Mouse (Mus musculus): ENCODE data around the gene Mpv17l2.

The Mpv17l2 gene

DNA sequence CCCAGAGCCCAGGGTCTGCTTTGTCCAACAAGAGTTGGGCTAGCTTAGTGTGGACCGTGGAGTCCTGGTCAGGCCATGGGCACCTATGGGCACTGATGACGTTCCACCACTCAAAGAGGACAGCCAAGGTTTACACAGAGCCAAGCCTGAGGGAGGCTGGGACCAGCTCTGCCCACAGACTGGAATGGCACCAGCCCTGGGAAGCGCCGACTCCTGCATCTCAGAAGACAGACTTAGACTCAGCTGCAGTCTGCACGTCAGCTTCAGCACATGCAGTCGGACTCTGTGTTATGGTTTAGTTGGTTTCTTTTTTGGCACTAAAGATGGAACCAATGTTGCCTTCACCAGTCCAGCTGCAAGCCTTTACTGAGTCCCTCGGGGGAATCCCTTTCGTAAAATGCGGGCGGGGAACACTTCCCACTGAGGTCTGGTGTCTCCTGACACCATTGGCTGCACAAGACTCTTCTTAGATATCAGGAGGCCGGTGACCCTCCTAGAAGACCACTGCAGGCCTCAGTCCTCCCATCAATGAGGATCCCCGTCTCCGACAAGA lies 10.5 kb downstream of the Mpv17l2 start:
- no peak for DNase-seq (ENCODE audit: low spot score)

DNA sequence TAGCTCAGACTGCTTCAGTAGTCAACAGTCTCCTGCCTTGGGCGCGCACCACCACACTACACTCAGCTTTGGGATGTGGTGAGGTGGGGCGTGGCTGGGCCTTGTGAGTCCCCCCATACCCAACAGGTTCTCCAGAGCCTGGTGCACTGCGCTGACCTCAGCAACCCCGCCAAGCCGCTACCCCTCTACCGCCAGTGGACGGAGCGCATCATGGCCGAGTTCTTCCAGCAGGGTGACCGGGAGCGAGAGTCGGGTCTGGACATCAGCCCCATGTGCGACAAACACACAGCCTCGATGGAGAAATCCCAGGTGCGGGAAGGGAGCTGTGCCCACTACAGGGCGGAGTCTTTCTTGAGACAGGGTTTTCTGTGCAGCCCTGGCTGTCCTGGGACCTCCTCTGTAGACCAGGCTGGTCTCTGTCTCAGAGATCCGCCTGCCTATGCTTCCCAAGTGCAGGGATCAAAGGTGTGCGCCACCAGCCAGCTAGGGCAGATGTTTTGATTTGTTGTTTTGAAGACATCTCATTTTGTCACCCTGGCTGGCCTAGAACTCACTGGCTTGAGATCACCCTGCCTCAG lies 11.6 kb downstream of the Mpv17l2 start:
- DNase-seq (ENCODE audit: low spot score), result no peak

DNA sequence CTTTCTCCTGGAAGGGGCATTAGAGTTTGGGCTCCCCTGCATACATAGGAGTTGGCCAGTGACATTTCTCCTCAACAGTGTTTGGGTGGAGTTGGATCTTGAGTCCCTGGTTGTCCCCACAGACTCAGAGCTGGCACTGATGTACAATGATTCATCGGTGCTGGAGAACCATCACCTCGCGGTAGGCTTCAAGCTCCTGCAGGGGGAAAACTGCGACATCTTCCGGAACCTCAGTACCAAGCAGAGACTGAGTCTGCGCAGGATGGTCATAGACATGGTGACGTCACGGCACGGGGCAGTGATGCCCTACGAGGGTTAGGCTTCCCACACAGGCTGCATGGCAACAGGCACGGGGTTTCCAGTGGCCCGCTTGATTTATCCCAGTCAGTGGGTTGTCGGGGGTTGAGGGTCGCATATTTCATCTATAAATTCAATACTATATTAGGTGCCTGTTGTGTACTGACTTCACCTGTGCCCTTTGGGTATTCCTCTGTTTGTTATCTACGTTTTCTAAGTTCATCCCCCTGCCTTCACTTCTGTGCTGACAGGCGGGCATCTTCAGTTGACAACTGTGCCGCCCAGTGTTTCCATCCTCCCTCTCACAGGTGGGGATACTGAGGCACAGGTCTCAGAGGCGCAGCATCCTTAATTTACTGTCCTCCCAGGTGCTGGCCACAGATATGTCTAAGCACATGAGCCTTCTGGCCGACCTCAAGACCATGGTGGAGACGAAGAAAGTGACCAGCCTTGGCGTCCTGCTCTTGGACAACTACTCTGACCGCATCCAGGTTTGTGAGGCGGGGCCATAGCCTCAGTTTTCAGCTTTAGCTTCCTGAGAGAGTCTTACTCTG lies 12.3 kb downstream of the Mpv17l2 start:
- no peak for DNase-seq (ENCODE audit: low spot score)

DNA sequence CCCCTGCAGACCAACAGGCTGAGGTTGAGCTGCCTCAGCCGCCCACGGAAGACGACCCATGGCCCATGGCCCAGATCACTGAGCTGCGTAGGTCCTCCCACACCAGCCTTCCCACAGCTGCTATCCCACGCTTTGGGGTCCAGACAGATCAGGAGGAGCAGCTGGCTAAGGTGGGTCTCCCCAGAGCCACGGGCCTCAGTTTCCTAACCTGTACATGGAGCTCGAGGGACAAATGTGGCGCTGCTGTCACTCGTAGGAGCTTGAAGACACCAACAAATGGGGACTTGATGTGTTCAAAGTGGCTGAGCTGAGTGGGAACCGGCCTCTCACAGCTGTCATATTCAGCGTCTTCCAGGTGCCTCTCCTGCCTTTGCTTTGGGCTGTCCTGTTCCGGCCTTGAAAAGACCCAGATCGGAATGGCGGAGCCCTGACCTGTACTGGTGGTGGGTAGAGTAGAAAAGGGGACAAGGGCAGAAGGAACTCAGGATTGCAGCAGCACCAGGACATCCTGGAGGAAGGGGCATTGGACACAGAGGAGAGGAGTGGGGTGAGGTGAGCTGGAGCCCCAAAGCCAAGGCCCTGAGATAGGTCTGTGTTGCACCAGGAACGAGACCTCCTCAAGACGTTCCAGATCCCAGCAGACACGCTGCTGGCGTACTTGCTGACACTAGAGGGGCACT lies 13.4 kb downstream of the Mpv17l2 start:
- DNase-seq (ENCODE audit: low spot score), result no peak

- DNase-seq (ENCODE audit: low spot score), result no peak
Measured at GRCm38 (mm10) chr8:70746676-70747075, 14.1 kb downstream of the Mpv17l2 start.

GRCm38 (mm10) chr8:70745691-70746220 lies 15.0 kb downstream of the Mpv17l2 start:
- no peak for DNase-seq (ENCODE audit: low spot score)

GRCm38 (mm10) chr8:70744806-70745205 lies 15.9 kb downstream of the Mpv17l2 start:
- DNase-seq (ENCODE audit: low spot score), result no peak

GRCm38 (mm10) chr8:70743656-70744590 lies 16.8 kb downstream of the Mpv17l2 start:
- DNase-seq (ENCODE audit: low spot score), result peak; percentile 66

DNA sequence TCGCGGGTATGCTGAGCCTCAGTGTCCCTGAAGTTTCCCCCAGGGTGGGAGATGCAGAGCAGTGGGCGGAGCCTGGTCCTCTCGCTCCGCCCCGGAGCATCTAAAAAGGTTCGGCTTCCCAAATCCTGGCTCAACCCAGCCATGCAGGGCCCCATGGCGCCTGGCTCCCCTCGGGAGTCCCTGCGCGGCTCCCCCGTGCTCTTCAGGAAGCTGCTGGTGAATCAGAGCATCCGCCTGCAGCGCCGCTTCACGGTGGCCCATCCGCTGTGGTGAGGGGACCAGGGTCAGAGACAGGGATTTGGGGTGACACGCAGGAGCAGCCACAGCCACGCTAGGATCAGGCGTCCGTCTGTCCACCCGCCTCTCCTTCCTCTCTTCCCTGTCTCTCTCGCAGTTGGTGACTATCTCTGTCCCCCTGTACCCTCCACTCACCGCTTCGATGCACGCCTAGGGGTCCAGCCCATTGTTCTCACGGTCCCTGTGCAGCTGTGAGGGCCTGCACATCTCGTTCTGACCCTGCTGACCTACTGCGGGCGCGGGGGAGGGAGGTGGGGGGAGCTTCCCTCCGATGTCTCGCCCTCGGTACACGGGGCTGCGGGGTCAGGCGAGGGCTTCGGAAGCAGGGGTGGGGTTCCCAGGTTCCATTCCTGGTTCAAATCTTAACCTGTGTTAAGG lies 17.6 kb downstream of the Mpv17l2 start:
- no peak for DNase-seq (ENCODE audit: low spot score)

GRCm38 (mm10) chr8:70742176-70742575 lies 18.6 kb downstream of the Mpv17l2 start:
- no peak for DNase-seq (ENCODE audit: low spot score)

GRCm38 (mm10) chr8:70741661-70742060 lies 19.1 kb downstream of the Mpv17l2 start:
- no peak for DNase-seq (ENCODE audit: low spot score)

DNA sequence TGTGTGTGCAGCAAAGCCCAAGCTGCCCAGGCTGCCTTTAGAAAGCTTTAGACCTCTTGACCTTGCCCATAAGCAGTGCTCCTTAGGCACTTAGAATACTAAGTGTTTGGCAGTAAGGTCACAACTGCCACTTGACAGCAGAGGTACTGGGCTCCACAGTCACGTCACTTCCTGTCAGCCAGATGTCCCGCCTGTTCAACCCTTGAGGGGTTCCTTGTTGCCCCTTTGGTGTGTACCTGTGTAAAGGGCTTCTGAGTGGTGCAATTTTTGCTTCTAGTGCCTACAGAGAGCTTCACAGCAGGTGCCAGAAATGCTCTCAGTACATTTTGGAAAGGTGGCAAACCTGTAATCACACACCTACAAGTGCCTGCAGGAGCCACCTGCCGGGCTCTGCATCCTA lies 22.5 kb downstream of the Mpv17l2 start:
- DNase-seq (ENCODE audit: low spot score), result no peak

DNA sequence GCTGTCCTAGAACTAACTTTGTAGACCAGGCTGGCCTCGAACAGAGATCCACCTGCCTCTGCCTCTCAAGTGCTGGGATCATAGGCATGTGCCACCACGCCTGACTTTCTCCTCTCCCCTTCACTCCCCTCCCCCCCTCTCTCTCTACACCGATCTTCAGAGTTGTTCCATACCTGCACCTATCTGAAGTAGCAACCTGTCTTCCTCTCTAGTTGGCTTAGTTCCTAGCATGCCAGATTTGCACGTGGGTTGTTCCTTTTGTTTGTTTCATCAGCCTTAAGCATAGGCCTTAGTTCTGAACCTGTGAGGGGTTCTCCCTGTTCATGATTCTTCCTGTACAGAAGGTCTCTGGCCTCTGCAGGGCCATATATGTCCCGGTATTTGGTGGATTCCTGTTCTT lies 23.0 kb downstream of the Mpv17l2 start:
- no peak for DNase-seq (ENCODE audit: low spot score)

- DNase-seq (ENCODE audit: low spot score), result no peak
Measured at GRCm38 (mm10) chr8:70730956-70731355, 29.8 kb downstream of the Mpv17l2 start.

GRCm38 (mm10) chr8:70729808-70730475 lies 30.8 kb downstream of the Mpv17l2 start:
- DNase-seq (ENCODE audit: low spot score), result no peak

GRCm38 (mm10) chr8:70726721-70727120 lies 34.0 kb downstream of the Mpv17l2 start:
- no peak for DNase-seq (ENCODE audit: low spot score)

DNA sequence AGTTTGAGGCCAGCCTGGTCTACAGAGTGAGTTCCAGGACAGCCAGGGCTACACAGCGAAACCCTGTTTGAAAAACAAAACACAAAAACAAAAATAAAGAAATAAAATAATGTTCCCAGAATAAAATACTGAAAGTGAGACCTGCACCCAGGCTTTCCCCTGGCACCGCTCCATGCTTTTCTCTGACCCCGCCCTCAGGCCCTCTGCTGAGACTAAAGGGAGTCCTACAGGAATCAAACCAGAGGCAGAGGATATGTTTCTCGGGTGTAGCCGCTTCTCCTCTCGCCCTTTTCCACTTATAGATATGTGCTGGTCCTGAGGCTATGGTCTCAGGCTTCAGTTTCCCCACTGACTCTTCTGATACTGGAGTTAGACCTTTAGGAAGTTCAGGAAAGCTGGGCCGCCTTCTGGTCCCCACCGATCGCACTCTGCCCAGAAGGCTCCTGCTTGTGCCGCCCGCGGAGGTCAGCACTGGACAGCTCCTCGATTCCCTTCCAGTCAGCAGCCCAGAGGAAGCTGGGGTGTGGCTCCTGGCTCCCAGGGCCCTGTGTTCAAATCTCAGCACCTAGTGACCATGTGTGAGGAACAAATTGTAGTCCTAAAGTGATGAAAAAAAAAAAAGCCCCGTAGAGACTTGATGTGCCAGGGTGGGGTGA lies 34.8 kb downstream of the Mpv17l2 start:
- no peak for DNase-seq (ENCODE audit: low spot score)

- DNase-seq (ENCODE audit: low spot score), result no peak
Measured at GRCm38 (mm10) chr8:70724216-70724615, 36.5 kb downstream of the Mpv17l2 start.

GRCm38 (mm10) chr8:70723486-70724210 lies 37.1 kb downstream of the Mpv17l2 start, which contains the start of gene Pde4c:
TSS of gene Pde4c (plus strand) at chr8:70723720.
- no peak for DNase-seq (ENCODE audit: low spot score)
